Mouse (Mus musculus): ENCODE measurements at regions not wholly inside any gene's neighbourhood (a gene's known extent, or its start where the extent isn't known, plus 50 kb on each side); places are given as distances from the start of the nearest gene placed in this dataset.

- TF ChIP-seq SMC3 (IDR thresholded peaks at IDR 0.05; ENCODE audit: low read depth, low read length): peak; percentile 70
- no peak for TF ChIP-seq NELFE (IDR thresholded peaks at IDR 0.05; ENCODE audit: low read depth, low read length)
- peak; percentile 20 to 77; a peak in 3 of 4 replicates for TF ChIP-seq CTCF (conservative IDR thresholded peaks at IDR 0.05 in 1 of 2, IDR thresholded peaks at IDR 0.05 in 1 of 2; ENCODE audit: low read depth in 2 of 2, low read length in 2 of 2)
- TF ChIP-seq RAD21 (IDR thresholded peaks at IDR 0.05; ENCODE audit: low read depth, low read length): peak; percentile 85
- no peak for TF ChIP-seq ZMIZ1 (IDR thresholded peaks at IDR 0.05; ENCODE audit: low read depth, low read length)
- no peak for TF ChIP-seq MXI1 (IDR thresholded peaks at IDR 0.05; ENCODE audit: low read depth, low read length)
- H3K36me3 ChIP-seq (replicated peaks in 1 of 2; ENCODE audit: control insufficient read depth in 1 of 2, insufficient read depth in 1 of 2, low read length in 1 of 2): no peaks in the 10 kb centered on the region
- DNase-seq (ENCODE audit: extremely low read depth): peak; percentile 60
- no peaks in the 10 kb centered on the region for H3K9me3 ChIP-seq (replicated peaks; ENCODE audit: low read length)
- H3K9ac ChIP-seq (ENCODE audit: insufficient read depth, low read depth): no peak overlapping the region
- H3K4me2 ChIP-seq (ENCODE audit: insufficient read depth, low read depth, poor library complexity, severe bottlenecking): no peak overlapping the region
- no peaks in the 10 kb centered on the region for H3K27me3 ChIP-seq (replicated peaks)
- H3K79me2 ChIP-seq (replicated peaks; ENCODE audit: control insufficient read depth, extremely low read depth, insufficient read depth, poor library complexity, severe bottlenecking): no peaks in the 10 kb centered on the region
- H3K4me1 ChIP-seq (ENCODE audit: control insufficient read depth in 1 of 2, insufficient read depth in 2 of 2): no peaks in the 10 kb centered on the region
- in situ Hi-C loops (cut with MboI; ENCODE audit: low pct_ligation_motif_present, low pct_unique_long_range_greater_than_20kb, low sequenced_read_pairs): no loop called here
- no peak overlapping the region for H3K27ac ChIP-seq (ENCODE audit: insufficient read depth, low read depth)
- dilution Hi-C loops (cut with MboI; ENCODE audit: extremely low pct_ligation_motif_present, extremely low pct_unique_long_range_greater_than_20kb, low sequenced_read_pairs): no loop called here
- no peak overlapping the region for H3K4me3 ChIP-seq (replicated peaks in 1 of 3; ENCODE audit: low read depth in 2 of 3, low read length in 2 of 3, poor library complexity in 1 of 3)
Measured at GRCm38 (mm10) chr1:7543492-7543891, 2735.8 kb downstream of the Gm37988 start.

GRCm38 (mm10) chr1:7548261-7548660, 2740.6 kb downstream of the Gm37988 start:
- no peak for TF ChIP-seq SMC3 (IDR thresholded peaks at IDR 0.05; ENCODE audit: low read depth, low read length)
- TF ChIP-seq IRF4 (IDR thresholded peaks at IDR 0.05; ENCODE audit: low read depth, low read length): no peak
- TF ChIP-seq HCFC1 (IDR thresholded peaks at IDR 0.05; ENCODE audit: low read depth, low read length): no peak
- TF ChIP-seq EP300 (IDR thresholded peaks at IDR 0.05; ENCODE audit: low read length): no peak
- TF ChIP-seq MYC (IDR thresholded peaks at IDR 0.05; ENCODE audit: low read depth, low read length): no peak
- TF ChIP-seq JUND (conservative IDR thresholded peaks at IDR 0.05; ENCODE audit: low read depth, low read length): no peak
- no peak for TF ChIP-seq RAD21 (IDR thresholded peaks at IDR 0.05; ENCODE audit: low read depth, low read length)
- no peak for TF ChIP-seq MXI1 (IDR thresholded peaks at IDR 0.05; ENCODE audit: low read depth, low read length)
- TF ChIP-seq USF1 (IDR thresholded peaks at IDR 0.05; ENCODE audit: low read depth, low read length): no peak
- TF ChIP-seq RCOR1 (conservative IDR thresholded peaks at IDR 0.05; ENCODE audit: low read depth, low read length): no peak
- no peak for TF ChIP-seq MAFK (IDR thresholded peaks at IDR 0.05; ENCODE audit: insufficient replicate concordance, low read length)
- Histone ChIP-seq H3K79me2 (replicated peaks; ENCODE audit: control insufficient read depth, extremely low read depth, insufficient read depth, poor library complexity, severe bottlenecking) (no peaks in the 10 kb centered on the region), H3K4me1 (ENCODE audit: control insufficient read depth in 1 of 2, insufficient read depth in 2 of 2) (no peaks in the 10 kb centered on the region), H3K27ac (ENCODE audit: insufficient read depth, low read depth) (no peak overlapping the region), H3K36me3 (replicated peaks in 1 of 2; ENCODE audit: control insufficient read depth in 1 of 2, insufficient read depth in 1 of 2, low read length in 1 of 2) (no peaks in the 10 kb centered on the region), H3K9me3 (replicated peaks; ENCODE audit: low read length) (no peaks in the 10 kb centered on the region), H3K27me3 (replicated peaks) (no peaks in the 10 kb centered on the region), H3K4me3 (replicated peaks in 1 of 3; ENCODE audit: low read depth in 2 of 3, low read length in 2 of 3, poor library complexity in 1 of 3) (no peak overlapping the region), H3K9ac (ENCODE audit: insufficient read depth, low read depth) (no peak overlapping the region), H3K4me2 (ENCODE audit: insufficient read depth, low read depth, poor library complexity, severe bottlenecking) (no peak overlapping the region)
- no peak for DNase-seq (ENCODE audit: extremely low read depth)
- in situ Hi-C loops (cut with MboI; ENCODE audit: low pct_ligation_motif_present, low pct_unique_long_range_greater_than_20kb, low sequenced_read_pairs) (no loop called here), dilution Hi-C loops (cut with MboI; ENCODE audit: extremely low pct_ligation_motif_present, extremely low pct_unique_long_range_greater_than_20kb, low sequenced_read_pairs) (no loop called here)

- H3K36me3 ChIP-seq (replicated peaks in 1 of 2; ENCODE audit: control insufficient read depth in 1 of 2, insufficient read depth in 1 of 2, low read length in 1 of 2): no peaks in the 10 kb centered on the region
- H3K4me3 ChIP-seq (replicated peaks in 1 of 3; ENCODE audit: low read depth in 2 of 3, low read length in 2 of 3, poor library complexity in 1 of 3): no peak overlapping the region
- dilution Hi-C loops (cut with MboI; ENCODE audit: extremely low pct_ligation_motif_present, extremely low pct_unique_long_range_greater_than_20kb, low sequenced_read_pairs) (no loop called here), in situ Hi-C loops (cut with MboI; ENCODE audit: low pct_ligation_motif_present, low pct_unique_long_range_greater_than_20kb, low sequenced_read_pairs) (no loop called here)
- TF ChIP-seq MAFK (IDR thresholded peaks at IDR 0.05; ENCODE audit: insufficient replicate concordance, low read length) (peak; percentile 93), MYC (IDR thresholded peaks at IDR 0.05; ENCODE audit: low read depth, low read length) (no peak)
- H3K4me1 ChIP-seq (ENCODE audit: control insufficient read depth in 1 of 2, insufficient read depth in 2 of 2): no peaks in the 10 kb centered on the region
- H3K27ac ChIP-seq (ENCODE audit: insufficient read depth, low read depth): no peak overlapping the region
- no peaks in the 10 kb centered on the region for H3K27me3 ChIP-seq (replicated peaks)
- no peak overlapping the region for H3K4me2 ChIP-seq (ENCODE audit: insufficient read depth, low read depth, poor library complexity, severe bottlenecking)
- DNase-seq (ENCODE audit: extremely low read depth): no peak
- H3K79me2 ChIP-seq (replicated peaks; ENCODE audit: control insufficient read depth, extremely low read depth, insufficient read depth, poor library complexity, severe bottlenecking): no peaks in the 10 kb centered on the region
- H3K9ac ChIP-seq (ENCODE audit: insufficient read depth, low read depth): no peak overlapping the region
- H3K9me3 ChIP-seq (replicated peaks; ENCODE audit: low read length): no peaks in the 10 kb centered on the region
Measured at GRCm38 (mm10) chr1:7574787-7575186, 2767.1 kb downstream of the Gm37988 start.
